Mouse (Mus musculus) myocyte (in vitro differentiated cells): ENCODE measurements around the gene Tgif2.
"Not testable (repeated sequence)": the region's sequence is repeated elsewhere in the genome, so short reads cannot be mapped to it uniquely, and the experiment has no call there.

Experiments
- CEBPB ChIP-seq: IDR thresholded peaks from 2 replicates; pipeline ENCODE4 v1.6.1; 2011; ENCODE audit warnings: mild to moderate bottlenecking, moderate library complexity; ENCODE audit not compliant: poor library complexity, insufficient read depth, severe bottlenecking
- E2F4 ChIP-seq: IDR thresholded peaks from one replicate; pipeline ENCODE4 v1.6.1; 2011; ENCODE audit warnings: mild to moderate bottlenecking, control low read depth, moderate library complexity; ENCODE audit not compliant: insufficient read depth
- MAX ChIP-seq: IDR thresholded peaks from one replicate; pipeline ENCODE4 v1.6.1; 2011; ENCODE audit warnings: low read depth, mild to moderate bottlenecking, control low read depth
- MYOG ChIP-seq, 3 experiments: IDR thresholded peaks; one replicate each; pipeline ENCODE4 v1.6.1; 2011; ENCODE audit warnings: control low read depth in 2 of 3, low read depth in 2 of 3, mild to moderate bottlenecking in 2 of 3; ENCODE audit not compliant: insufficient read length in 2 of 3, control insufficient read depth in 1 of 3, insufficient read depth in 1 of 3
- POLR2A ChIP-seq: IDR thresholded peaks from one replicate; pipeline ENCODE4 v1.6.1; 2011; ENCODE audit warnings: low read depth, mild to moderate bottlenecking, control low read depth, moderate library complexity; ENCODE audit not compliant: insufficient read length

DNA sequence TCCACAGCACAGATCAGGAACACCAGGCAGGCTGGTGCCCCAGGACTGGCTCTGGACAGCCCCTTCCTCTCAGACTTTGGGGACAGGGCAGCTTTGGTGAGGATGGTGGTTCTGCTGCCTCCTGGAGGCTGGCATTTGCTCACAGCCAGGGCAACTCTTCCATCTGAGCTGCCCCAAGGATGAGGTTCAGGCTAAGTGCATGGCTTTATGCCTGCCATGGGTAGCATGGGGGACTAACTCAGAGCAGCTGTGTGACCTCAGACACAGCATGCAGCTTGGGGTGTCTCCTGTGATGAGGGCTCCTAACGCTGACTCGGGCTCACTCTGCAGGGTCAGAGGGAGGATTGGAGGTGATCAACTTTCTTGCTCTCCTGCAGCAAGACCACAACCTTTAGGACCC is 45.9 kb downstream of the Tgif2 start:
- TF ChIP-seq E2F4; MYOG (IDR thresholded peaks at IDR 0.05; ENCODE audit: control insufficient read depth in 1 of 3, insufficient read depth in 1 of 3, insufficient read length in 2 of 3, low read depth in 2 of 3); MAX; CEBPB; POLR2A: not testable (repeated sequence)
